Mouse (Mus musculus) neural tube, embryonic 14.5 days (tissue): Measurements from ENCODE around the gene Eno1. TPM values are rescaled to one million over a fixed set of nuclear protein-coding genes. Genes with fewer than 3 reads are reported as not detected.
A peak's percentile ranks its signal among the peaks of the same experiment; 100 is the strongest.
"Not testable (repeated sequence)": the region's sequence is repeated elsewhere in the genome, so short reads cannot be mapped to it uniquely, and the experiment has no call there.

ENCODE experiments used
- ATAC-seq: fragments of 200-750 bp; cut with Nextera tagmentation; 2 replicates; pipeline ENCODE4 v1.8.0; 2017; ENCODE audit warnings: low read depth, mild to moderate bottlenecking, moderate TSS enrichment, moderate library complexity
- H3K27ac ChIP-seq: fragments of 300-500 bp; sonication (generic); 2 replicates; pipeline ENCODE4 v1.5.1; 2014; ENCODE audit warnings: low read depth, mild to moderate bottlenecking, control low read depth, low read length, moderate library complexity, mixed read lengths
- H3K27me3 ChIP-seq: fragments of 300-500 bp; sonication (generic); 2 replicates; pipeline ENCODE4 v1.6.1; 2014; ENCODE audit warnings: low read length; ENCODE audit not compliant: control insufficient read depth, insufficient read depth
- H3K36me3 ChIP-seq: fragments of 300-500 bp; sonication (generic); 2 replicates; pipeline ENCODE4 v1.6.1; 2014; ENCODE audit warnings: low read length, mixed read lengths; ENCODE audit not compliant: control insufficient read depth, insufficient read depth
- H3K4me1 ChIP-seq: fragments of 300-500 bp; sonication (generic); 2 replicates; pipeline ENCODE4 v1.6.1; 2014; ENCODE audit warnings: low read length; ENCODE audit not compliant: control insufficient read depth, insufficient read depth
- H3K4me2 ChIP-seq: fragments of 300-500 bp; sonication (generic); 2 replicates; pipeline ENCODE4 v1.6.1; 2014; ENCODE audit warnings: mild to moderate bottlenecking, low read depth, low read length, control low read depth
- H3K4me3 ChIP-seq: fragments of 300-500 bp; sonication (generic); 2 replicates; pipeline ENCODE4 v1.5.1; 2014; ENCODE audit warnings: low read depth, low read length, control low read depth, mixed read lengths
- H3K9ac ChIP-seq: fragments of 300-500 bp; sonication (generic); replicated peaks from 2 replicates; pipeline ENCODE4 v1.6.1; 2014; ENCODE audit warnings: low read depth, mild to moderate bottlenecking, control low read depth, low read length, mixed read lengths
- H3K9me3 ChIP-seq: fragments of 300-500 bp; sonication (generic); 2 replicates; pipeline ENCODE4 v1.6.1; 2016; ENCODE audit warnings: low read length; ENCODE audit not compliant: control insufficient read depth
- WGBS: fragments of 180-500 bp; shearing (Covaris S2); extraction: QIAGEN DNeasy Blood & Tissue Kit; methylation state at CpG from one replicate; pipeline ENCODE4 v1.1.7; 2014; 5-methylcytosine and 5-hydroxymethylcytosine counted together
- polyA plus RNA-seq: library from polyadenylated mRNA; unstranded; fragments of >200 nt; fragmentation: Nextera tagmentation; extraction: Ambion mirVana; gene quantifications from 2 replicates; pipeline ENCODE4 v1.2.1, GENCODE M21; 2014

Eno1 gene
- polyA plus RNA-seq, 1 experiment from 2014 or later: 974 TPM

GRCm38 (mm10) chr4:150266655-150267223 lies 30.2 kb downstream of the Eno1 start:
- no peak for ATAC-seq
- Histone ChIP-seq H3K27me3 (no peaks in the 10 kb centered on the region), H3K9me3 (no peaks in the 10 kb centered on the region), H3K9ac (no peak overlapping the region), H3K27ac (peak overlapping the region; percentile 57), H3K4me1 (0 out of 2 replicates have a peak, but pooled peaks cover 5% of the 10 kb centered on the region), H3K4me3 (no peak overlapping the region), H3K36me3 (no peaks in the 10 kb centered on the region), H3K4me2 (peak overlapping the region; percentile 14; the same call in 1 of the 2 replicates)
- 60% methylated on average over 21 of the region's 21 CpGs for WGBS

DNA sequence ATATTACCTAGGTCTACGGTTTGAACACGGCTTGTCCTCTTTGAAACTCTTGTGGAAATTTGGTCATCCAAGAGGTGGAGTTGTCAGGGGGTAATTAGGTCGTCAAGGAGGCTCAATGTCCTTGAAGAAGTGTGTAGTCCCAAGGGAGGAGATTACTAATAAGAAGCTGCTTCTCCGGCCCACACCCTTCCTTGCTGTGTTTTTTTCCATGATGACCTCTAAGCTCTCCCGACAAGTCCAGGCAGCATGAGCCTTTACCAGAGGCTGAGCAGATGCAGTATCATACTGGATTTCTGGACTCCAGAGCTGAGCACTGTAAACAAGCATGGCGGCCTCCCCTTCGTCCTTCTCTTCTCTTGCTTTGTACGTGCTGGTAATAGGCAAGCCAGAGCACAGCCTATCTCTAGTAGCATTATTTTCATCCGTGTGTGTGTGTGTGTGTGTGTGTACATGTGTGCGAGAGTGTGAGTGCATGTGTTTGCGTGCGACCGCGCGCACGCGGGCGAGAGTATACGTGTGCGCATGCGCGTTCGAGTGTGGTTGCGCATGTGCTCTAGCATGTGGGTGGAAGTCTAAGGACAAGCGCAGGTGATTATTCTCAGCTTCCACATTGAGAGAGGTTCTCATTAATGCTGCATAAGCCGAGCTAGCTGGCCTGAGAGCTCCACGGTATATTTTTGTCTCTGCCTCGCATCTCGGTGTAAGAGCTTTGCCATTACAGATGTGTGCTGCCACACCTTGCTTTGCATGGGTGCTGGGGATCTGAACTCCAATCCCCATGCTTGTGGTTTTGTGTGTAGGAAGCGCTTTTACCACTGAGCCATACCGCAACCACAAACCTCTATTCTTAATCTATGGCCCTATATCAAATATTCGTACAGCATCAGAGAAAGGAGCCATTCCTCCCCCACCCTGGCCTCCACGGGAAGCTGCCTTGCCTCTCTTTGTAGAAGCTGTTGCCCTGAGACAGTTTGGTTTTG lies 32.4 kb downstream of the Eno1 start:
- Histone ChIP-seq H3K27ac (no peak overlapping the region), H3K4me1 (peaks cover 20% of the 10 kb centered on the region), H3K27me3 (no peaks in the 10 kb centered on the region), H3K36me3 (no peaks in the 10 kb centered on the region), H3K4me2 (no peak overlapping the region), H3K4me3 (no peak overlapping the region), H3K9me3 (no peaks in the 10 kb centered on the region), H3K9ac (no peak overlapping the region)
- WGBS: 88% methylated on average over 33 of the region's 33 CpGs
- no peak for ATAC-seq

DNA sequence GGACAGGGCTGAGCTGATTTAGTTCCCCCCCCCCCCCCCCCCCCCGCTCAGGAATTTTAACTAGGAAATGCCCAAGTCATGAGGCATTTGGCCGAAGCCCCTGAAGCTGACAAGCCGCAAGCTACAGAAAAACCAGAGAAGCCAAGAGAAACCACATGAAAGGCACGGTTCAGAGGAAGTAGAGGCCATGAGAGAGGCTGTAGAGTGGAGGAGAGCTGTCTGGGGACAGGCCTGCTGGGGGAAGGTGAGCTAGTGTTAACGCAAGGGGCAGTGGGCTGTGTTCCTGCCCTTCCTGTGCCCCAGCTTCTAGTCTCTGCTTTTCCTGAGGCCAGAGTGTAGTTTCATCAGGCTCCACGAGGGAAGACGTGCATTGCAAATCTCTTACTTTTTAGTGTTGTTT lies 33.2 kb downstream of the Eno1 start:
- WGBS: 49% methylated on average over 6 of the region's 7 CpGs
- no peak for ATAC-seq

DNA sequence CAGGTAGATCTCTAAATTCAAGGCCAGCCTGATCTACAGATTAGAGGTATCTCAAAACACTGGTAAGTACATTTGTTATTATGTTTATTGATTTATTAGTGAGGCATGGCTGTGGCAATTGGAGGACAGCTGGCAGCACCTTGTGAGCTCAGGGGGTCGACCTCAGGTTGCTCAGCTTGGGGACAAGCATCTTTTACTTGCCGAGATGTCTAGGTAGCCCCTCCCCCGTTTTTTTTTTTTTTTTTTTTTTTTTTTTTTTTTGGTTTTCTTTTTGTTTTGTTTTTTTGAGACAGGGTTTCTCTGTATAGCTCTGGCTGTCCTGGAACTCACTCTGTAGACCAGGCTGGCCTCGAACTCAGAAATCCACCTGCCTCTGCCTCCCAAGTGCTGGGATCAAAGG lies 34.2 kb downstream of the Eno1 start:
- WGBS: 77% methylated on average over 4 of the region's 4 CpGs
- H3K9ac ChIP-seq, H3K36me3 ChIP-seq: not testable (repeated sequence)

More for the DNA sequence above, 33.2 kb downstream of the Eno1 start:
- Histone ChIP-seq H3K9ac (0 out of 2 replicates have a peak overlapping the region, but pooled peaks have one; percentile 11), H3K36me3 (no peaks in the 10 kb centered on the region), H3K27ac (no peak overlapping the region), H3K9me3 (no peaks in the 10 kb centered on the region), H3K27me3 (no peaks in the 10 kb centered on the region), H3K4me2 (no peak overlapping the region), H3K4me1 (peaks cover 20% of the 10 kb centered on the region), H3K4me3 (no peak overlapping the region)

GRCm38 (mm10) chr4:150272725-150273124 lies 36.2 kb downstream of the Eno1 start:
- Histone ChIP-seq H3K9me3 (no peaks in the 10 kb centered on the region), H3K4me3 (no peak overlapping the region), H3K27ac (peak overlapping the region; percentile 57), H3K9ac (no peak overlapping the region), H3K4me2 (peak overlapping the region; percentile 1; the same call in 1 of the 2 replicates), H3K4me1 (peaks cover 20% of the 10 kb centered on the region), H3K27me3 (no peaks in the 10 kb centered on the region), H3K36me3 (no peaks in the 10 kb centered on the region)
- ATAC-seq: peak; percentile 76
- 2% methylated on average over 9 of the region's 9 CpGs for WGBS

More for the DNA sequence above, 34.2 kb downstream of the Eno1 start:
- H3K4me3 ChIP-seq, H3K9me3 ChIP-seq, H3K27me3 ChIP-seq, H3K27ac ChIP-seq, H3K4me2 ChIP-seq, ATAC-seq: not testable (repeated sequence)
- H3K4me1 ChIP-seq: peaks cover 20% of the 10 kb centered on the region

DNA sequence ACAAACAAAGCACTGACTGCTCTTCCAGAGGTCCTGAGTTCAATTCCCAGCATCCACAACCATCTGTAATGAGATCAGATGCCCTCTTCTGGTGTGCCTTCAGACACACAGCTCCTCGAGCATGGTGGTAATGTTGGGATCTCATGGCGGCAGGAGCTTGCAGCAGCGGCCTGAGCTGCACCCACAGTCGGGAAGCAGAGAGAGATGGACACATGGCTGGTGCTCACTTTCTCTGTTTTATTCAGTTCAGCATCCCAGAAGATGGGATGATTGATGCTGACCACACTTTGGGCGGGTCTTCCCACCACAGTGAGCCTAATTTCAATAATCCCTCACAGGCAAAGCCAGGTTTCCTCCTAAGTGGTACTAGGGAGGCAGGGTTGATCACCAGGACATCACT lies 39.0 kb downstream of the Eno1 start:
- no peak for ATAC-seq
- no peak overlapping the region for H3K9ac ChIP-seq
- no peak overlapping the region for H3K27ac ChIP-seq
- H3K27me3 ChIP-seq: no peaks in the 10 kb centered on the region
- WGBS: 84% methylated on average over 5 of the region's 5 CpGs
- H3K4me2 ChIP-seq: no peak overlapping the region
- no peaks in the 10 kb centered on the region for H3K36me3 ChIP-seq
- H3K9me3 ChIP-seq: no peaks in the 10 kb centered on the region
- no peak overlapping the region for H3K4me3 ChIP-seq
- peaks cover 22% of the 10 kb centered on the region for H3K4me1 ChIP-seq

DNA sequence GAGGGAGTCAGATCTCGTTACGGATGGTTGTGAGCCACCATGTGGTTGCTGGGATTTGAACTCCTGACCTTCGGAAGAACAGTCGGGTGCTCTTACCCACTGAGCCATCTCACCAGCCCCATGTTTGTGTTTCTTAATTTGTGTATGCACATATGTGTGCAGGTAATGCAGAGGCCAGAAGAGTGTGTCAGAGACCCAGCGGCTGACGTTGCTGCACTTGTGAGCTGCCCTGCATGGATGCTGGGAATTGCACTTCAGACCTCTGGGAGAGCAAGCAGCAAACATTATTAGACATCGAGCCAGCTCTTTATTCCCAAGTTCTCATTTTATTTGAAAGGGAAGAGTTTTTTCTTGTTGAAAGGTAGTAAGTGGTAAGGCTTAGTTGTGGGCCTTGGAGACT lies 42.8 kb downstream of the Eno1 start:
- not testable (repeated sequence) for ATAC-seq

DNA sequence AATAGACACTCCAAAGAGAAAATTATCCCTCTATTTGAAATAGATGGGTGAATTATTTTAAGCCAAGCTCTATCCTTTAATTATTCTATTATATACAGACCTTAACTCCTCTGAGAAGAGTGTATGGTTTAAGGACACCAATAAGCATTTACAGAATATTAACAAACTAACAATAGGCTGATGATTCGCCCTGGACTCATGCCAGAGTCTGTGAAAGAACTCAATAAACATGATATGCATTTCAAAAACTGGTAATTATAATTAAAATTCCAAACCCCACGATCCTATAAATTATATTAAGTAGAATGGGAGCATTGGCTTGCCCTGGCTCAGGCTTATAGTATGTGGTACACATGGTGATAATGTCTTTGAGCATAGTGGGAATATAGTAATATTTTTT lies 43.5 kb downstream of the Eno1 start:
- Histone ChIP-seq H3K4me1 (peaks cover 5% of the 10 kb centered on the region; the same call in 1 of the 2 replicates), H3K9ac (no peak overlapping the region), H3K4me2 (no peak overlapping the region), H3K27ac (peak overlapping the region; percentile 90), H3K4me3 (no peak overlapping the region), H3K36me3 (no peaks in the 10 kb centered on the region), H3K9me3 (no peaks in the 10 kb centered on the region), H3K27me3 (no peaks in the 10 kb centered on the region)
- no peak for ATAC-seq
- WGBS: 59% methylated on average over 2 of the region's 2 CpGs

More for the DNA sequence above, 42.8 kb downstream of the Eno1 start:
- H3K4me1 ChIP-seq, H3K36me3 ChIP-seq, H3K9me3 ChIP-seq, H3K27me3 ChIP-seq, H3K4me3 ChIP-seq, H3K9ac ChIP-seq, H3K4me2 ChIP-seq, H3K27ac ChIP-seq: not testable (repeated sequence)
- WGBS: 90% methylated on average over 5 of the region's 7 CpGs

GRCm38 (mm10) chr4:150280459-150280858 lies 43.9 kb downstream of the Eno1 start:
- peak overlapping the region; percentile 43 for H3K4me2 ChIP-seq
- WGBS: 31% methylated on average over 4 of the region's 4 CpGs
- no peaks in the 10 kb centered on the region for H3K27me3 ChIP-seq
- peak overlapping the region; percentile 99 for H3K4me3 ChIP-seq
- H3K4me1 ChIP-seq: peaks cover 5% of the 10 kb centered on the region; the same call in 1 of the 2 replicates
- no peaks in the 10 kb centered on the region for H3K9me3 ChIP-seq
- ATAC-seq: no peak
- 0 out of 2 replicates have a peak overlapping the region, but pooled peaks have one; percentile 8 for H3K9ac ChIP-seq
- H3K36me3 ChIP-seq: no peaks in the 10 kb centered on the region
- H3K27ac ChIP-seq: peak overlapping the region; percentile 90
